Mouse (Mus musculus) neutrophil, adult 83 days (primary cell): ENCODE measurements around the gene Csn1s2a. TPM values are rescaled to one million over a fixed set of nuclear protein-coding genes. Genes with fewer than 3 reads are reported as not detected.

Experiments
- total RNA-seq, 2 experiments: library from RNA; stranded (reverse); gene quantifications; one replicate each; pipeline ENCODE4 v1.2.4; 2023

The Csn1s2a gene
- not detected for total RNA-seq

DNA sequence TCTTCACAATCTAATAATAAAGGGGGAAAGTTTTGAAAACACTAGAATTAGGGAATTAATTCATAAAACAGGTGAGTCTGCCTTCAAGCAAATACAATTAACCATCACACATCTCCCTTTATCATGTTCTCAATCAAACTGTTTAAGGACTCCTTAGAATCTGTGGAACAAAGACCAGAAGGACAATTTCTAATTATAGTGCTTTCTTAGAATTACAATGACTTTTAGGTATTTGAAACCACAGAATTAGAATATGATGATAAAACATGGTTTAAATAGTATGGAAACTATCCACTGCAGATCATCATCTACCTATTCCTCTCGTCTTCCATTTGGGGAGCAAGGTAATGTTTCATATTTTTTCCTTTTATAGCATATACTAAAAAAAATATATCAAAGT lies at the start of gene Csn1s2a:
Csn1s2a (plus strand) TSS at position 301 of the 400 bp plus-strand sequence.

DNA sequence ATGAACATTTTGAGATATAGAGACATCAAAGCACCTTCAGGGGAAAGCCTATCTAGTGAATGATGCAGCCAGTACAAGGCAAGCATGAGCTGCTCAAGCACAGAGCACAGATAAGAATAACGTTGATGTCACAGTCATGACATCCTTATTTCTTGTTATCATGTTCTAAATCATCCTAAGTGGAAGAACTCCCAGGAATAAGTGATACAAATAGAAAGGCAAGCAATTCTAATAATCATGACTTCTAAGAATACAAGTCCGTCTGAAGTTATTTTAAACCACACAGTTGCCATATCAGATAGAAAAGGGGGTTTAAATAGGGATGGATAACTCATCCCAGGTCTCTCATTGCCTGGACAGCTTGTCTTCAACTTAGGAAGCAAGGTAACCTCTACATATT lies 33.4 kb downstream of the Csn1s2a start, which contains the start of gene Csn1s2b:
Csn1s2b (plus strand) TSS at position 301 of the 400 bp plus-strand sequence.

DNA sequence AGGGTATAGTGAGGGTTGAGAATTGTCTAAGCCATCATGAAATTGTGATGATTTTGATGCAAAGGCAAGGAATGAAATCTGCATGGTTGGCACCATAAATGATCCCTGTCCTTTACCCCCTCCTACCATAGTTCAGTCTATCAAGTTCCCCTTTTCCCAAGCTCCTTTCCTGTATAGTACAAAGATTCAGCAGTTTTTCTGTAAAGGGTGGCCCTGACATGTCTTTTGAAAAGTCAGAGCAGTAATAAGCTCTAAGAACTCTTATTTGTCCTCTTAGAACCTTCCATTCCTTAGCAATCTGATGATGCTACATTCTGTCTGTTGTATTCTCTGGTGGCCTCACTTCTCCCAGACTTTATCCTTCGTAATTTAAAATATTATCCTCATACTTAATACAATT lies 51.0 kb downstream of the Csn1s2a start, which contains the start of gene Prr27:
Prr27 (plus strand) TSS at position 301 of the 400 bp plus-strand sequence.

Other genes with a start within 250 kb of the Csn1s2a start
- gene Sult1b1, start 236.4 kb upstream of the Csn1s2a start, total RNA-seq = not detected
- not detected for gene Sult1d1, start 205.5 kb upstream of the Csn1s2a start, total RNA-seq
- not detected for gene Sult1e1, start 183.0 kb upstream of the Csn1s2a start, total RNA-seq
- gene Csn1s1, start 108.4 kb upstream of the Csn1s2a start, total RNA-seq = not detected
- gene Csn2, start 74.9 kb upstream of the Csn1s2a start, total RNA-seq = not detected
- gene Csn1s2b, start 33.5 kb downstream of the Csn1s2a start, total RNA-seq = not detected
- not detected for gene Prr27, start 51.1 kb downstream of the Csn1s2a start, total RNA-seq
- not detected for gene Odam, start 110.5 kb downstream of the Csn1s2a start, total RNA-seq
- gene Csn3, start 151.0 kb downstream of the Csn1s2a start, total RNA-seq = not detected
- gene 2310003L06Rik, start 194.9 kb downstream of the Csn1s2a start, total RNA-seq = not detected
- gene Gm28434, start 194.9 kb downstream of the Csn1s2a start, total RNA-seq = not detected
- gene Cabs1, start 204.9 kb downstream of the Csn1s2a start, total RNA-seq = not detected
- gene Smr3a, start 228.0 kb downstream of the Csn1s2a start, total RNA-seq = not detected